Mouse (Mus musculus): ENCODE results near the gene Stxbp5.
A peak's percentile ranks its signal among the peaks of the same experiment; 100 is the strongest.

Stxbp5 gene

GRCm38 (mm10) chr10:9859476-9859875 is 41.4 kb downstream of the Stxbp5 start:
- no peak for DNase-seq (ENCODE audit: low read depth, low spot score)

GRCm38 (mm10) chr10:9857850-9858249 is 43.0 kb downstream of the Stxbp5 start:
- DNase-seq (ENCODE audit: low read depth, low spot score) = no peak

GRCm38 (mm10) chr10:9856792-9857191 is 44.1 kb downstream of the Stxbp5 start:
- DNase-seq (ENCODE audit: low read depth, low spot score) = no peak

- no peak for DNase-seq (ENCODE audit: low read depth, low spot score)
Measured at GRCm38 (mm10) chr10:9846408-9846807, 54.5 kb downstream of the Stxbp5 start.

GRCm38 (mm10) chr10:9839408-9839807 is 61.5 kb downstream of the Stxbp5 start:
- no peak for DNase-seq (ENCODE audit: low read depth, low spot score)

GRCm38 (mm10) chr10:9834986-9835385 is 65.9 kb downstream of the Stxbp5 start:
- DNase-seq (ENCODE audit: low read depth, low spot score) = no peak

- DNase-seq (ENCODE audit: low read depth, low spot score) = no peak
Measured at GRCm38 (mm10) chr10:9832937-9833336, 67.9 kb downstream of the Stxbp5 start.

- DNase-seq (ENCODE audit: low read depth, low spot score) = no peak
Measured at GRCm38 (mm10) chr10:9829744-9830143, 71.1 kb downstream of the Stxbp5 start.

GRCm38 (mm10) chr10:9821299-9821698 is 79.6 kb downstream of the Stxbp5 start:
- peak; percentile 23 for DNase-seq (ENCODE audit: low read depth, low spot score)

- no peak for DNase-seq (ENCODE audit: low read depth, low spot score)
Measured at GRCm38 (mm10) chr10:9818574-9818973, 82.3 kb downstream of the Stxbp5 start.

- peak; percentile 14 for DNase-seq (ENCODE audit: low read depth, low spot score)
Measured at GRCm38 (mm10) chr10:9813926-9814325, 87.0 kb downstream of the Stxbp5 start.

GRCm38 (mm10) chr10:9807596-9807995 is 93.3 kb downstream of the Stxbp5 start:
- DNase-seq (ENCODE audit: low read depth, low spot score) = no peak

- DNase-seq (ENCODE audit: low read depth, low spot score) = no peak
Measured at GRCm38 (mm10) chr10:9805341-9805740, 95.5 kb downstream of the Stxbp5 start.

GRCm38 (mm10) chr10:9803126-9803525 is 97.8 kb downstream of the Stxbp5 start:
- peak; percentile 56 for DNase-seq (ENCODE audit: low read depth, low spot score)

- DNase-seq (ENCODE audit: low read depth, low spot score) = peak; percentile 36
Measured at GRCm38 (mm10) chr10:9801571-9801970, 99.3 kb downstream of the Stxbp5 start.

- no peak for DNase-seq (ENCODE audit: low read depth, low spot score)
Measured at GRCm38 (mm10) chr10:9799085-9799484, 101.8 kb downstream of the Stxbp5 start.

- DNase-seq (ENCODE audit: low read depth, low spot score) = no peak
Measured at GRCm38 (mm10) chr10:9796429-9796828, 104.5 kb downstream of the Stxbp5 start.

- DNase-seq (ENCODE audit: low read depth, low spot score) = no peak
Measured at GRCm38 (mm10) chr10:9794429-9794828, 106.5 kb downstream of the Stxbp5 start.

GRCm38 (mm10) chr10:9790947-9791346 is 109.9 kb downstream of the Stxbp5 start:
- peak; percentile 33 for DNase-seq (ENCODE audit: low read depth, low spot score)

- peak; percentile 71 for DNase-seq (ENCODE audit: low read depth, low spot score)
Measured at GRCm38 (mm10) chr10:9786461-9786860, 114.4 kb downstream of the Stxbp5 start.

- no peak for DNase-seq (ENCODE audit: low read depth, low spot score)
Measured at GRCm38 (mm10) chr10:9785651-9786050, 115.2 kb downstream of the Stxbp5 start.

GRCm38 (mm10) chr10:9779864-9780263 is 121.0 kb downstream of the Stxbp5 start:
- DNase-seq (ENCODE audit: low read depth, low spot score) = no peak

- DNase-seq (ENCODE audit: low read depth, low spot score) = no peak
Measured at GRCm38 (mm10) chr10:9770261-9770660, 130.6 kb downstream of the Stxbp5 start.

GRCm38 (mm10) chr10:9763831-9764230 is 137.0 kb downstream of the Stxbp5 start:
- DNase-seq (ENCODE audit: low read depth, low spot score) = no peak

Measured in ES-CJ7 (cell line).